Mouse (Mus musculus): ENCODE measurements around the gene Nup107. TPM values are rescaled to one million over a fixed set of nuclear protein-coding genes. Genes with fewer than 3 reads are reported as not detected.
"Not testable (repeated sequence)": the region's sequence is repeated elsewhere in the genome, so short reads cannot be mapped to it uniquely, and the experiment has no call there.

Gene Nup107
- polyA plus RNA-seq, 1 experiment from 2014 or later = 104 TPM

DNA sequence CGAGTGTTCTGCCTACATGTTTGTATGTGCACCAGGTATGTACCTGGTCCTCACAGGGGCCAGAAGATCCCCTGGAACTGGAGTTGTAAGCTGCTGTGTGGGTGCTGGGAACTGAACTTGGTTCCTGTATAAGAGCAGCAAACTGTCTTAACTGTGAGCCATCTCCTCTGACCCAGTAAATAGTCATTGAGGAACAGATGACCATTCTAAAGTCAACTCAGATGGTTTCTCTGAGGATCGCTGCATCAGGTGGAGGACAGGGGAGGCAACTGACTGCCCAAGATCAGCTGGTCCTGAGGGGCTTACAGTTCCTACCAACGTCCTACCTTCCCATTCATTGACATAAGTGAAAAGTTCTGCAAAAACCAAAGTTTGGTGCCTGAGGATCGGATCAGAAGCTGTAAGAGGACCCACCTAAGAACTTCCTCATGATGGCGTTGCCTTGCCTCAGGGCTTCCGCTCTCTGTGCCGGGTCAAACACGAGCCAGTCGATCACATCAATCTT is 31.6 kb downstream of the Nup107 start:
- 95% methylated on average over 9 of the region's 9 CpGs for WGBS
- DNase-seq (ENCODE audit: low spot score) = no peak
- Histone ChIP-seq H3K27ac (ENCODE audit: low read depth, low read length) (no peak overlapping the region), H3K4me3 (ENCODE audit: low read depth, low read length) (no peak overlapping the region), H3K4me1 (replicated peaks; ENCODE audit: control insufficient read depth, insufficient read depth, low read length) (no peaks in the 10 kb centered on the region), H3K36me3 (ENCODE audit: control insufficient read depth, insufficient read depth, low read length) (peaks cover 27% of the 10 kb centered on the region), H3K9ac (ENCODE audit: low read length) (no peak overlapping the region), H3K27me3 (ENCODE audit: control insufficient read depth, insufficient read depth, low read length) (no peaks in the 10 kb centered on the region), H3K4me2 (ENCODE audit: low read depth, low read length, severe bottlenecking) (no peak overlapping the region), H3K9me3 (ENCODE audit: control insufficient read depth, low read length) (no peaks in the 10 kb centered on the region)
- ATAC-seq (replicated peaks; ENCODE audit: low FRiP score) = no peak

DNA sequence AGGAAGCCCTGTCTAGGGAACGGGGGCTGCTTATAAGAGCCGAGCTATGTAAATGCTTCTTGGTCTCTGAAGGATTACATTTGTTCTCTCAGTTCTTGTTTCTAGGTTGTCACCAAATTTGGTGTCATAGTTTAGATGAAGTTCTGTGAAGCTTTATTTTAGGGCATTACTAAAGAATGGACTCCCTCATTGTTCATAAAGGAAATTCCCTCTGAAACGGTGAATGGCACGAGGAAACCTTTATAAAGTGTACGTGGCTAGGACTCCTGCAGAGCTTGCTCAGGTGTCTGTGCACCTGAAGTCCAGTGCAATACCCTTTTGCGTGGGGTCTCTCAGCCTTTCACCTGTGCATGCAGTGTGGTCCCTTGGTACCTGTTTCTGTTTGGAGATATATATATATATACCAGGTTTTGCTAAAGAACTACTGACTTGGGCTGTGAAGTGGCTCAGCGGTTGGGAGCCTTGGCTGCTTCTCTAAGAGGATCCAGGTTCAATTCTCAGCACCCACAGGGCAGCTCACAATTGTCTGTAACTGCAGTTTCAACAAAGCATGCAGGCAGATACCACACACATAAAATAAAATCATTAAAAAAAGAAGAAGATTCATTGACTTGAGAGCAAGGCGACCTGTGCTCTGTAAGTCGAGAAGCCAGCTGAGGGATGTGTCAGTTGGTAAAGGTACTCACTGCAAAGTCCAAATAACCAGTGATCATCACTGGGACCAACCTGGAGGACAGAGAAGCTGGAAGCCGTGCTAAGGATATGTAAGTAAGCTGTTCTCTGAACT is 32.5 kb downstream of the Nup107 start:
- no peak for ATAC-seq (replicated peaks; ENCODE audit: low FRiP score)
- WGBS = 95% methylated on average over 10 of the region's 10 CpGs
- no peaks in the 10 kb centered on the region for H3K9me3 ChIP-seq (ENCODE audit: control insufficient read depth, low read length)

DNA sequence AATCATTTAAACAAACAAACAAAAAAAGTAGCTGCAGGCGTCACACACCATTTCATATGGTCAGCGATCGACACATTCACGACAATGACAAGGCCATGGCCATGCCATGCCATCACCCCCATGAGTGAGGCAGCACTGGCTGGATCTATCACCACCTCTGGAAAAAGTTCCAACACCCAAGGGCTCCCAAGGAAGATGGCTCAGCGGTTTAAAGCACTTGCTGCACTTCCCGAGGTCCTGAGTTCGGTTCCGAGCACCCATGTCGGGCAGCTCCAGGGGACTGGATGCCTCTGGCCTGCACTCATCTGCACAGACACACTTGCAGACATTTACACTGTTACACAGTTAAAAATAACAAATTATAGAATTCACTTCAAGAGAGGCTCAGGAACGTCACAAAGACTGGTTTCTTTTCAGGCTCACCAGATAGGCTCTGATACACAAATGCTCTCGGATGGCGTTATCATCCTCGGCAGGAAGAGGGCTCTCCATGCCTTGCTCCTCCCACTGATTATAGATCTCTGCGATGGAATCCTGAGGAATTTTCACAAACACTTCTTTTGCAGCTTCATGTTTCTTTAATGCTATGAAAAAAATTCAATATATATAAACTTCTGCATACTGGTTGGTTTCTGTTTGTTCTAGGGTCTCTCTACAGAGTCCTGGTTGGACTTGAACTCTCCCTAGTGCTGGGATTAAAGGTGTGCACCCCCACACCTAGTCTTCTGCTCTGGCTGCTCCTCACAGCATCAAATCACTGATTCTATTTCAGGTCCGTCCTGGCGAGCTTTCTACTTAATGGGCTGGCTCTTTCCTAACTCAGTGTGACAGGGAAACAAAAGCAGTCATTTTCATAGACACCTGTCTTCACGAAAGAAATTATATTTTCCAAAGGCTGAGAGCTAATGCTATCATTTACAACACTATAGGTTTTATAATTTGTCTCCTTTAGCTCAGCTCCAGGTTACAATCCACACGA is 33.5 kb downstream of the Nup107 start:
- Histone ChIP-seq H3K4me1 (replicated peaks; ENCODE audit: control insufficient read depth, insufficient read depth, low read length) (no peaks in the 10 kb centered on the region), H3K36me3 (ENCODE audit: control insufficient read depth, insufficient read depth, low read length) (peaks cover 26% of the 10 kb centered on the region), H3K27me3 (ENCODE audit: control insufficient read depth, insufficient read depth, low read length) (no peaks in the 10 kb centered on the region), H3K27ac (ENCODE audit: low read depth, low read length) (no peak overlapping the region), H3K9ac (ENCODE audit: low read length) (no peak overlapping the region), H3K9me3 (ENCODE audit: control insufficient read depth, low read length) (no peaks in the 10 kb centered on the region), H3K4me2 (ENCODE audit: low read depth, low read length, severe bottlenecking) (no peak overlapping the region), H3K4me3 (ENCODE audit: low read depth, low read length) (no peak overlapping the region)
- DNase-seq (ENCODE audit: low spot score) = no peak
- WGBS = 91% methylated on average over 18 of the region's 18 CpGs
- no peak for ATAC-seq (replicated peaks; ENCODE audit: low FRiP score)

More for the DNA sequence above, 32.5 kb downstream of the Nup107 start:
- Histone ChIP-seq H3K9ac (ENCODE audit: low read length) (no peak overlapping the region), H3K4me2 (ENCODE audit: low read depth, low read length, severe bottlenecking) (no peak overlapping the region), H3K4me1 (replicated peaks; ENCODE audit: control insufficient read depth, insufficient read depth, low read length) (no peaks in the 10 kb centered on the region), H3K27ac (ENCODE audit: low read depth, low read length) (no peak overlapping the region), H3K27me3 (ENCODE audit: control insufficient read depth, insufficient read depth, low read length) (no peaks in the 10 kb centered on the region), H3K36me3 (ENCODE audit: control insufficient read depth, insufficient read depth, low read length) (peaks cover 24% of the 10 kb centered on the region), H3K4me3 (ENCODE audit: low read depth, low read length) (no peak overlapping the region)
- DNase-seq (ENCODE audit: low spot score) = no peak

DNA sequence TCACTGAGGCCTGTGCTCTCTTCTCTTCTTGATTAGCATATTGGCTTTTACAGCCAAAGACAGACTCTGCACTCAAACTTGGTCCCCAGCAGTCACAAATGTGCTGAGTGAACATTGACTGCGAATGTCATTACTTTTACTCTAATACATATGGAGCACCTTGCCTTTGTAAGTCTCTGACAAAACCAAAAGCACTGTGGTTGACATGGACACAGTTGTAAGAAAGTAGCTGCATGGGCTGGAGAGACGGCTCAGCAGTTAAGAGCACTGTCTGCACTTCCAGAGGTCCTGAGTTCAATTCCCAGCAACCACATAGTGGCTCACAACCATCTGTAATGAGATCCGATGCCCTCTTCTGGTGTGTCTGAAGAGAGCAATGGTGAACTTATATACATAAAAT is 34.2 kb downstream of the Nup107 start:
- not testable (repeated sequence) for H3K4me1 ChIP-seq (replicated peaks; ENCODE audit: control insufficient read depth, insufficient read depth, low read length); H3K27me3 ChIP-seq (ENCODE audit: control insufficient read depth, insufficient read depth, low read length); H3K9ac ChIP-seq (ENCODE audit: low read length); H3K4me2 ChIP-seq (ENCODE audit: low read depth, low read length, severe bottlenecking); DNase-seq (ENCODE audit: low spot score); H3K4me3 ChIP-seq (ENCODE audit: low read depth, low read length); H3K27ac ChIP-seq (ENCODE audit: low read depth, low read length); ATAC-seq (replicated peaks; ENCODE audit: low FRiP score); H3K9me3 ChIP-seq (ENCODE audit: control insufficient read depth, low read length)
- 89% methylated on average over 3 of the region's 3 CpGs for WGBS
- H3K36me3 ChIP-seq (ENCODE audit: control insufficient read depth, insufficient read depth, low read length) = peaks cover 26% of the 10 kb centered on the region

DNA sequence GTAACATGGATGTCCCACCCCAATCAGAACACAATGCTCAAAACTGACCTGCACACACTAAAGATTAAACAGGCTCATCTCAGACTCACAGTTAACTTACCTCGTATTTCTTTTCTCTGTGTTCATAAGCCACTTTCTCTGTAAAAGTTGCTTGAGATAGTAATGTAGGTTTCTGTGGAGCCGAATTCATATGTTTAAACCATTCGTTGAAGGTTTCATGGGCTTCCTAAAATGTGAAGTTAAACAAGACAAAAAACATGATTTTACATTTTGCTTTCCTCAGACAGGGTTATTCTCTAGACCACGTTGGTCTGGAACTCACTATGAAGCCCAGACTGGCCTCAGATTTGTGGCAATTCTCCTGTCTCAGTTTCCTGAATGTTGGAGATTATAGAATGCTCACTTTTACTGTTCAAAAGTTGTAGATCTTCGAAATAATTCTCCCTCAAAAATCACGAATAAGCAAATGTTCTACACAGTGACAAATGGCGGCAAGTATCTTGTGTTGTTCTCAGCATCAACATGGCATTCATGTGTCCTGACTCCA is 34.6 kb downstream of the Nup107 start:
- Histone ChIP-seq H3K9me3 (ENCODE audit: control insufficient read depth, low read length) (no peaks in the 10 kb centered on the region), H3K4me3 (ENCODE audit: low read depth, low read length) (no peak overlapping the region), H3K27ac (ENCODE audit: low read depth, low read length) (no peak overlapping the region), H3K9ac (ENCODE audit: low read length) (no peak overlapping the region), H3K4me2 (ENCODE audit: low read depth, low read length, severe bottlenecking) (no peak overlapping the region), H3K36me3 (ENCODE audit: control insufficient read depth, insufficient read depth, low read length) (peaks cover 26% of the 10 kb centered on the region), H3K4me1 (replicated peaks; ENCODE audit: control insufficient read depth, insufficient read depth, low read length) (no peaks in the 10 kb centered on the region), H3K27me3 (ENCODE audit: control insufficient read depth, insufficient read depth, low read length) (no peaks in the 10 kb centered on the region)
- no peak for ATAC-seq (replicated peaks; ENCODE audit: low FRiP score)
- 91% methylated on average over 7 of the region's 7 CpGs for WGBS
- no peak for DNase-seq (ENCODE audit: low spot score)

DNA sequence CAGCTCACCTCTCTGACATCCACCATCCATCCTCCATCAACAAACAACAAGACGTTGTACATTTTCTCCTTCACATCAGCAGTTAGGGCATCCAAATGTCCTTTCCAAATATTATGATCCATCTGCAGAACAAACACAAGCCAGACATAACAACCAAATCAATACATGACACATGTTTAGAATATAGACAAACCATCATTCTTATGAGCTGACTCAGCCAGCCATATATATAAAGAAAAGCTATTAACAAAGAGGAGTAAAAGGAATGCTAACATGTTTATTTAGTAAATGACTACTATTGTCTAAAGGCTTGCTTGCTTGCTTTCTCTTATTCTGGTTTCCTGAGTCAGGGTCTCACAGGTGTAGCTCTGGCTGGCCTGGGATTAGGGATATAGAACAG is 35.2 kb downstream of the Nup107 start:
- Histone ChIP-seq H3K4me1 (replicated peaks; ENCODE audit: control insufficient read depth, insufficient read depth, low read length) (no peaks in the 10 kb centered on the region), H3K9me3 (ENCODE audit: control insufficient read depth, low read length) (no peaks in the 10 kb centered on the region), H3K27me3 (ENCODE audit: control insufficient read depth, insufficient read depth, low read length) (no peaks in the 10 kb centered on the region), H3K27ac (ENCODE audit: low read depth, low read length) (no peak overlapping the region), H3K4me3 (ENCODE audit: low read depth, low read length) (no peak overlapping the region), H3K4me2 (ENCODE audit: low read depth, low read length, severe bottlenecking) (no peak overlapping the region), H3K36me3 (ENCODE audit: control insufficient read depth, insufficient read depth, low read length) (peaks cover 26% of the 10 kb centered on the region), H3K9ac (ENCODE audit: low read length) (no peak overlapping the region)
- WGBS = 96% methylated on average over 1 of the region's 1 CpGs
- ATAC-seq (replicated peaks; ENCODE audit: low FRiP score) = no peak
- no peak for DNase-seq (ENCODE audit: low spot score)

DNA sequence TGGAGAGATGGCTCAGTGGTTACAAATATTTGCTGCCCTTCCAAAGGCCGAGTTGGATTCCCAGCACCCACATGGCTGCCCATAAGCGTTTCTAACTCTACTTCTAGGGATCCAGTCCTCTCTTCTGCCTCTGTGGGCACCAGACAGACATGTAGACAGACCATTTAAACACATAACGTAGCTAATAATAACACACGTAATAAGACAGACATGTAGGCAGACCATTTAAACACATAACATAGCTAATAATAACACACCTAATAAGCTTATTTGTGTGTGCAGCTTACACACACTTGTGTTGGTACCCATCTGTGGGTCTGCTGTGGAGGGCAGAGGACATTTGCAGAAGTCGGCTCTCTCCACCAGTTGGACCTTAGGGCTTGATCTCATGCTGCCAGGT is 35.7 kb downstream of the Nup107 start:
- ATAC-seq (replicated peaks; ENCODE audit: low FRiP score) = no peak
- peaks cover 26% of the 10 kb centered on the region for H3K36me3 ChIP-seq (ENCODE audit: control insufficient read depth, insufficient read depth, low read length)
- WGBS = 91% methylated on average over 5 of the region's 5 CpGs

DNA sequence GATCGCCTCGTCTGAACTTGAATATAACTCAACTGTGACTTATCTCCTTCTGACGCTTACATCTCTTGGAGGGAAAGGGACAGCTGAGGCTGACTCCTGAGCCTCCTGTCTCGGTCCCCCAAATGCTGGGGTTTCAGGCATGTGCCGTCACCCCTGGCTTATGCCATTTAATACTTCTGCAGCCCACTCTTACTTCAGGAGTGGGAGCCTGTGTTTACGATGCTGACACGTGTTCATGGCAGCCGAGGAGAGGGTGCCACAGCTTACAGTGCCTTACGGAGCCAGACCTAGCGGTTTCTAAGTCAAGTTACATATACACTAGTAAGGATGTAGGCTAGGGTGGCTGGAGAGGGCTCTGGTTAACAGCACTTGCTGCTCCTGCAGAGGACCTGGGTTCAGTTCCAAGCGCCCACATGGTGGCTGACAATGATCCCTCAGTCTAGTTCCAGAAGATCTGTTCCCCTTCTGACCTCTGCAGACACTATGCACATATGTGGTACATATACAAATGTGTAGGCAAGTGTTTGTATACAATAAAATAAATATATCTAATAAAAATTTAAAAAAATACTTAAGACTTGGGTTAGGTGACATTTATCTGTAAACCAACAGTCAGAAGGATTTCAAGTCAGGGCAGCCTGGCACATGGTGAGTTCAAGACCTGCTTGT is 36.6 kb downstream of the Nup107 start:
- H3K4me3 ChIP-seq (ENCODE audit: low read depth, low read length) = no peak overlapping the region
- no peaks in the 10 kb centered on the region for H3K4me1 ChIP-seq (replicated peaks; ENCODE audit: control insufficient read depth, insufficient read depth, low read length)
- ATAC-seq (replicated peaks; ENCODE audit: low FRiP score) = no peak
- no peak overlapping the region for H3K27ac ChIP-seq (ENCODE audit: low read depth, low read length)
- DNase-seq (ENCODE audit: low spot score) = no peak
- no peaks in the 10 kb centered on the region for H3K9me3 ChIP-seq (ENCODE audit: control insufficient read depth, low read length)
- no peaks in the 10 kb centered on the region for H3K27me3 ChIP-seq (ENCODE audit: control insufficient read depth, insufficient read depth, low read length)
- peaks cover 27% of the 10 kb centered on the region for H3K36me3 ChIP-seq (ENCODE audit: control insufficient read depth, insufficient read depth, low read length)
- no peak overlapping the region for H3K9ac ChIP-seq (ENCODE audit: low read length)
- H3K4me2 ChIP-seq (ENCODE audit: low read depth, low read length, severe bottlenecking) = no peak overlapping the region
- 94% methylated on average over 11 of the region's 11 CpGs for WGBS

More for the DNA sequence above, 35.7 kb downstream of the Nup107 start:
- Histone ChIP-seq H3K4me3 (ENCODE audit: low read depth, low read length) (no peak overlapping the region), H3K9me3 (ENCODE audit: control insufficient read depth, low read length) (no peaks in the 10 kb centered on the region), H3K9ac (ENCODE audit: low read length) (no peak overlapping the region), H3K4me1 (replicated peaks; ENCODE audit: control insufficient read depth, insufficient read depth, low read length) (no peaks in the 10 kb centered on the region), H3K27ac (ENCODE audit: low read depth, low read length) (no peak overlapping the region), H3K27me3 (ENCODE audit: control insufficient read depth, insufficient read depth, low read length) (no peaks in the 10 kb centered on the region), H3K4me2 (ENCODE audit: low read depth, low read length, severe bottlenecking) (no peak overlapping the region)
- no peak for DNase-seq (ENCODE audit: low spot score)

Measured in forebrain, embryonic 11.5 days (tissue).